Comparison of ENCODE assay signal across 12 mouse cellular contexts in the genomic region with DNA sequence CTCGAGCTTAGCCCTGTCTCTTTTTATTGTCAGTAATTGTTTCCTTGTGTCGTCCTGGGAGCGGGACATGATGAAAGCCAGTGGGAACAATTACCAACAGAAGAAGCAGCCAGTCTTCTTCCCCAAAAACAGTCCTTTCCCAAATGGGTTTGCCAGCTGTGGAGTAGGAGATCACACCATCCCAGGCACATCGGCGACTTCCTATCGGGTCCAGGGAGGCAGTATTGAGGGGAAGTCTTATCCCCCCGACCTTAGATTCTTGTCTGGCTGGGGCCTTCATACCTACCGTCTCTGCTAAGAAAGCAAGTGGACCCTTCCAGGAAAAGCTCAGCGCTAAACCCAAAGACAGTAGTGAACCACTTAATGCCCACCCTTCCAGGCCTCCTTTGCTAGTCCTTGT.
"Had no signal": no experiment of that assay in that cellular context is flagged by ENCODE, and none has a peak within 500 bp of the region (broad histone marks: within the 10 kb centered on the region; RNA-seq: fewer than 3 reads in every experiment).

No protein-coding gene starts in this region.

- DNase-seq: kidney, adult 8-10 months; kidney, postnatal 25 days; lung, adult 18-20 months; lung, postnatal 36 days; right cerebral cortex, adult 18-20 months; right cerebral cortex, postnatal 25 days; thymus, postnatal 36 days had no signal

- H3K4me2 ChIP-seq: midbrain, embryonic 13.5 days; neural tube, embryonic 15.5 days had no signal

- ATAC-seq: midbrain, embryonic 13.5 days had no signal

- H3K9ac ChIP-seq: liver, embryonic 14.5 days; midbrain, embryonic 13.5 days; neural tube, embryonic 15.5 days had no signal

- H3K27me3 ChIP-seq: midbrain, embryonic 13.5 days had no signal

- H3K9me3 ChIP-seq: midbrain, embryonic 13.5 days; neural tube, embryonic 15.5 days had no signal

- H3K36me3 ChIP-seq: midbrain, embryonic 13.5 days; neural tube, embryonic 15.5 days had no signal

- H3K27ac ChIP-seq: left cerebral cortex, adult 2 months; liver, embryonic 14.5 days; midbrain, embryonic 13.5 days; neural tube, embryonic 15.5 days had no signal

- H3K4me3 ChIP-seq: left cerebral cortex, adult 2 months; midbrain, embryonic 13.5 days; myocyte; neural tube, embryonic 15.5 days had no signal
